Mouse (Mus musculus) limb, embryonic 11.5 days (tissue): ENCODE data around the gene Btg1-ps2. TPM values are rescaled to one million over a fixed set of nuclear protein-coding genes. Genes with fewer than 3 reads are reported as not detected.

Experiments
- polyA plus RNA-seq: library from polyadenylated mRNA; unstranded; fragments of >200 nt; fragmentation: Nextera tagmentation; extraction: Ambion mirVana; gene quantifications from 2 replicates; pipeline ENCODE4 v1.2.1, GENCODE M21; 2014

Gene Btg1-ps2
- polyA plus RNA-seq, 1 experiment from 2014 or later: not detected

Other genes starting within 250 kb of the Btg1-ps2 start
- gene Rhox5, start 238.3 kb downstream of the Btg1-ps2 start, polyA plus RNA-seq: 0.71 and 1.3 TPM in 2 replicates
- gene Rhox6, start 216.2 kb downstream of the Btg1-ps2 start, polyA plus RNA-seq: not detected in 2 replicates
- not detected in 2 replicates for gene Rhox7a, start 211.4 kb downstream of the Btg1-ps2 start, polyA plus RNA-seq
- not detected in 2 replicates for gene Rhox8, start 164.2 kb downstream of the Btg1-ps2 start, polyA plus RNA-seq
- gene Rhox7b, start 145.9 kb downstream of the Btg1-ps2 start, polyA plus RNA-seq: not detected in 2 replicates
- gene Rhox9, start 141.3 kb downstream of the Btg1-ps2 start, polyA plus RNA-seq: not detected in 2 replicates
- not detected in 2 replicates for gene Btg1-ps1, start 24.3 kb downstream of the Btg1-ps2 start, polyA plus RNA-seq
- not detected in 2 replicates for gene Rhox10, start 23.4 kb upstream of the Btg1-ps2 start, polyA plus RNA-seq
- gene Rhox11, start 42.0 kb upstream of the Btg1-ps2 start, polyA plus RNA-seq: not detected in 2 replicates
- gene Rhox12, start 67.8 kb upstream of the Btg1-ps2 start, polyA plus RNA-seq: not detected in 2 replicates
- not detected in 2 replicates for gene Rhox13, start 78.1 kb upstream of the Btg1-ps2 start, polyA plus RNA-seq
- gene Zbtb33, start 146.7 kb upstream of the Btg1-ps2 start, polyA plus RNA-seq: 6.2 and 7.3 TPM in 2 replicates
- 30.4 and 31.0 TPM in 2 replicates for gene Tmem255a, start 209.3 kb upstream of the Btg1-ps2 start, polyA plus RNA-seq